8 mouse cellular contexts compared by ENCODE assay signal in the genomic region with DNA sequence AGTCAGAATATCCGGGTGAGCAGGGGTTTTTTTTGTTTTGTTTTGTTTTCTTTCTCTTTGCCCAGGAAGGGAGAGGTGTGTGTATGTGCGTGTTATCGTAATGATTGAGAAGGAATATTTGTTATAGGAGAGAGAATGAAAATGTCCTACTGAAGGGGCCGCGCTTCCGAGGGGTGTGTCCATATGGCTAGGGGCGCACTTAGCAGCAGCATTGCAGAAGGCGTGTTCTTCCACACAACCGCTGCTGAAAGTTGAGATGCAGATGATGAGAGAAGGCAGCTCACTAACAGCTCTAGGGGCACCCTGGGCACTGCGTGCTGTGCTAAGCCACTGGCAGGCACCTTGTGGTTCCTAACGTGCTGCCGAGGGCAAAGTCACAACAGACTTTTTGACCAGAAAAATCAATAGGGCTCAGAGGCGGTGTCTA. TPM values are rescaled to one million over a fixed set of nuclear protein-coding genes. Genes with fewer than 3 reads are reported as not detected.
DNase-seq lines count a peak whose midpoint lies in the region; ATAC-seq and TF ChIP-seq lines count a peak whose summit lies in the region.

No protein-coding gene starts in this region.

- H3K4me3 ChIP-seq in bone marrow macrophage, adult 2 months (ENCODE audit: insufficient read depth, low read length), result peak overlapping the region; percentile 99
- H3K4me3 ChIP-seq in kidney, embryonic 16.5 days (ENCODE audit: low read length), result peak overlapping the region; percentile 61
- H3K4me3 ChIP-seq in macrophage (ENCODE audit: inconsistent target), result peak overlapping the region; percentile 88

- DNase-seq in cerebellum, postnatal 25 days, result peak; percentile 32 to 35
- DNase-seq in cerebellum, adult 9-11 months, result no peak
- DNase-seq in spleen, postnatal 4 days (ENCODE audit: low spot score in 2 of 2), result peak; percentile 39 to 73
- DNase-seq in right cerebral cortex, adult 18-20 months, result no peak

- H3K27me3 ChIP-seq in kidney, embryonic 16.5 days (ENCODE audit: insufficient read depth, low read length), result no peaks in the 10 kb centered on the region

- no peak for TF ChIP-seq POLR2A in bone marrow macrophage, adult 2 months (IDR thresholded peaks at IDR 0.05; ENCODE audit: borderline replicate concordance, low read depth, low read length)

- no peaks in the 10 kb centered on the region for H3K9me3 ChIP-seq in kidney, embryonic 16.5 days (ENCODE audit: low read length)

- ATAC-seq in granulocyte monocyte progenitor cell, adult 5-6 weeks (replicated peaks; ENCODE audit: poor library complexity, severe bottlenecking), result peak; percentile 28
- peak; percentile 47 for ATAC-seq in kidney, embryonic 16.5 days (ENCODE audit: low FRiP score, low TSS enrichment)

- no peaks in the 10 kb centered on the region for H3K36me3 ChIP-seq in kidney, embryonic 16.5 days (ENCODE audit: insufficient read depth, low read length)
- no peaks in the 10 kb centered on the region for H3K36me3 ChIP-seq in macrophage (ENCODE audit: inconsistent target)

- 0 out of 2 replicates have a peak, but pooled peaks have one; percentile 1 for TF ChIP-seq CTCF in bone marrow macrophage, adult 2 months (IDR thresholded peaks at IDR 0.05; ENCODE audit: low read depth, low read length)

- peaks cover 37% of the 10 kb centered on the region for H3K4me1 ChIP-seq in bone marrow macrophage, adult 2 months (ENCODE audit: control insufficient read depth, insufficient read depth, low read length)
- H3K4me1 ChIP-seq in kidney, embryonic 16.5 days (ENCODE audit: insufficient read depth, low read length), result peaks cover 13% of the 10 kb centered on the region

- WGBS in kidney, embryonic 16.5 days, result 3% methylated on average over 13 of the region's 13 CpGs
- WGBS in macrophage (ENCODE audit: missing documents), result 2% methylated on average over 13 of the region's 13 CpGs

- peak overlapping the region; percentile 82 for H3K4me2 ChIP-seq in kidney, embryonic 16.5 days (replicated peaks; ENCODE audit: low read depth, low read length)

- peak overlapping the region; percentile 57; the same call in 1 of the 2 replicates for H3K27ac ChIP-seq in bone marrow macrophage, adult 2 months (ENCODE audit: insufficient read depth, low read depth, low read length)
- H3K27ac ChIP-seq in kidney, embryonic 16.5 days (ENCODE audit: low read length), result no peak overlapping the region; the same call in 1 of the 2 replicates
- peak overlapping the region; percentile 31; the same call in 1 of the 2 replicates for H3K27ac ChIP-seq in macrophage

- H3K79me2 ChIP-seq in macrophage (ENCODE audit: inconsistent target), result peaks cover 57% of the 10 kb centered on the region

- peak overlapping the region; percentile 83 for H3K9ac ChIP-seq in kidney, embryonic 16.5 days (replicated peaks; ENCODE audit: low read length)

RNA-seq across cellular contexts. Expression of gene Rnf19b, which starts 1.1 kb away (rescaled TPM):
- 91.7 and 94.9 TPM in 2 replicates for polyA plus RNA-seq in bone marrow macrophage, adult 2 months (2012; ENCODE audit: insufficient read depth, insufficient read length, missing spikeins)
- total RNA-seq in granulocyte monocyte progenitor cell, adult 5-6 weeks (2014; fragmentation: Nextera tagmentation), result 30.6 and 31.7 TPM in 2 replicates
- total RNA-seq in granulocyte monocyte progenitor cell, adult 5-6 weeks (2017), result 54.3 and 75.1 TPM in 2 replicates
- 6.4 and 6.7 TPM in 2 replicates for polyA plus RNA-seq in kidney, embryonic 16.5 days (2015; fragmentation: Nextera tagmentation; extraction: Ambion mirVana)
- total RNA-seq in macrophage (2018; cell fraction: chromatin; rRNA removed), result 100 to 1,000 TPM in 23 of 26 experiments, 10 to 100 TPM in 3; 43.8 to 854 (median 239) TPM
- 100 to 1,000 TPM in 21 of 26 experiments, 10 to 100 TPM in 5; 61.2 to 599 (median 214) TPM for total RNA-seq in macrophage (2018; cell fraction: cytosol; rRNA removed)
- total RNA-seq in macrophage (2018; cell fraction: nucleus; rRNA removed), result 100 to 1,000 TPM in 23 of 26 experiments, 10 to 100 TPM in 3; 42.1 to 649 (median 369) TPM
- 46.8 to 75.4 TPM (median 72.8 TPM) in 3 replicates for polyA plus RNA-seq in macrophage (2018)

RNA-seq across cellular contexts. Expression of gene Tmem54, which starts 46.2 kb away (rescaled TPM):
- polyA plus RNA-seq in bone marrow macrophage, adult 2 months (2012; ENCODE audit: insufficient read depth, insufficient read length, missing spikeins), result not detected in 2 replicates
- total RNA-seq in granulocyte monocyte progenitor cell, adult 5-6 weeks (2014; fragmentation: Nextera tagmentation), result not detected in 2 replicates
- not detected in 2 replicates for total RNA-seq in granulocyte monocyte progenitor cell, adult 5-6 weeks (2017)
- 11.5 and 14.5 TPM in 2 replicates for polyA plus RNA-seq in kidney, embryonic 16.5 days (2015; fragmentation: Nextera tagmentation; extraction: Ambion mirVana)
- under 1 TPM in 1 of 26 experiments, not detected in 25; 0.62 TPM for total RNA-seq in macrophage (2018; cell fraction: chromatin; rRNA removed)
- total RNA-seq in macrophage (2018; cell fraction: cytosol; rRNA removed), result not detected
- total RNA-seq in macrophage (2018; cell fraction: nucleus; rRNA removed), result 1 to 10 TPM in 3 of 26 experiments, not detected in 23; 1.4 to 5.0 (median 1.6) TPM
- not detected in 3 replicates for polyA plus RNA-seq in macrophage (2018)

Comparison
In these comparisons a context has a peak if more than half of its experiments do, and no peak if none do; other contexts are left out.
1. DNase-seq: peak in cerebellum, postnatal 25 days (2 of 2) and spleen, postnatal 4 days (2 of 2); none in cerebellum, adult 9-11 months (single experiment) and right cerebral cortex, adult 18-20 months (single experiment).
2. RNA of gene Tmem54, which starts 46.2 kb away (polyA plus RNA-seq): 11.5 to 14.5 TPM in kidney, embryonic 16.5 days; not detected in bone marrow macrophage, adult 2 months and not detected in macrophage; every median in the first group is over 10 times any median in the second.
3. Peak in every context shown above with its lines, with median percentiles within 50 percentile points of each other: H3K4me3 ChIP-seq.